Mouse (Mus musculus): ENCODE measurements around the gene Arih2.
A peak's percentile ranks its signal among the peaks of the same experiment; 100 is the strongest.
"Not testable (repeated sequence)": the region's sequence is repeated elsewhere in the genome, so short reads cannot be mapped to it uniquely, and the experiment has no call there.

Arih2 gene

DNA sequence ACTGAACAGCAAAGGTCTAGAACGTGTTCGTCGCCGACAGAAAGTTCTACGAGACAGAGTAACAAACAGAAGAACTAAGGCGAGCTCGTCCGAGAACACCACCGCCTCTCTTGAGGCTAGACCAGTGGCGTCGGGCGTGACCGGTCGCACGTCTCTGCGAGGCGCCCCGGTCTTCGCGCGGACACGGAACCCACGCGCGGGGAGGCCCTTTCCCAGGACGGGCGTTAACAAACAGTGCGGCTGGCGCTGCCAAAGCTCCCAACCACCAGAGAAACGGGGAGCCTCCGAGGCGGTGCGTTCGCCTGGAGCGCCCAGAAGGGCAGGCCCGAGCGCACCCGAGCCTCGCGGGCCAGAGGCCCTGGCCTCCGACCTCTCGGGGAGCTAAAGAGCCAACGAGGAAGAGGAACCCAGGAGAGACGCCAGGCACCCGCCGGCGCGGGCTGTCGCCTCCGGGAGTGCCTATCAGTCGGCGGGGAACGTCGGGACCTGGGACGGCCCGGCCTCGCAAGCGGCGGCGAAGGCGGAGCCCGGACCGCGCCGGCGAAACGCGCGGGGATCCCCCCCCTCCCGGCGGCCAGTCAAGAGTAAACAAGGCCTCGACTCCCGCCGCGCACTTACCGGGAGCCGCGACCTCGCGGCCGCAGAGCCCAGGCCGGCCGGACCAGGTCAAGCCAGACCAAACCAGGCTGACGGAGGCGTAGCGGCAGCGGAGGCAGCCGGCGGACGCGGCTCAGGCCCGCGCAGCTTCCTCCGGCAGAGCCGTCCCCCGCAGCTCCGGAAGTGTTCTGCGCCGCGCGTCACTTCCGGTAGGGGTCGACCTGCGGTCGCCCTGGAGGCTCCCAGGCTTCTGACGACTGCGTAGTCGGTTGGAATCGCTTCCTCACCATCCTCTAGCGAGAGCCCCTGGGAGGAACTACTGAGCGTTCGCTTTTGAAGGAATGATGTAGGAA is at the start of gene Arih2:
Arih2 (minus strand) TSS at position 776 of the 950 bp plus-strand sequence.
- DNase-seq, result peak; percentile 88 to 92

DNA sequence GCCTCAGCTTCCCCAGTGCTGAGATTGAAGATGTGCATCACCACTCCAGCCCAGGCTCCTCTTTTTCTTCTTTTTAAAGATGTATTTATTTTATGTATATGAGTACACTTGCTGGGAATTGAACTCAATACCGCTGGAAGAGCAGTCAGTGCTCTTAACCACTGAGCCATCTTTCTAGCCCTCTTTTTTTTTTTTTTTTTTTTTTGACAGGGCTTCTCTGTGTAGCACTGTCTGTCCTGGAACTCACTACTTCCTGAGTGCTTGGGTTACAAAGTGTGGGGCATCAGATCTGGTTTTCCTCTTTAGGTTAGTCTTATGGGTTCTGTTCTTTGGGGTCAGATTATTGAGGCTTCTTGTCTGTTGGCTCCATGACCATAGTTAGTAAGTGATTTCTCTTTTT is 45.3 kb upstream of the Arih2 start:
- no peak for DNase-seq

DNA sequence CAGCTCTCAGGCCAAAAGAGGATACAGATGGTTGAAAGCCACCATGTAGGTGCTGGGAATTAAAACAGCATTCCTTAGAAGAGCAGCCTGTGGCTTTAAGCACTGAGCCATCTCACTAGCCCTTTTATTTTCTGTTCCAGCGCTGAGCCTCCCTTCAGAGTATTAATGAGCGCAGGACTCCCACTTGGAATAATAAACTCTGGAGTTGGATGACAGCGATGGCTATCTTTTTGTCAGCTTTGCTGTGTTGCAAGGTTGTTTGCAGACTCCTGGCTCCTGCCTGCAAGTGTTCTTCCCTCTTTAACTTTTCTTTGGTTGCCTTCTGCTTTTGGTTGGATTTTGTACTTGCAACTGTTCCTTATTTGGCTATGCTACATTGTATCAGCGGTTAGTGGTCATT is 44.8 kb upstream of the Arih2 start:
- DNase-seq, result no peak

DNA sequence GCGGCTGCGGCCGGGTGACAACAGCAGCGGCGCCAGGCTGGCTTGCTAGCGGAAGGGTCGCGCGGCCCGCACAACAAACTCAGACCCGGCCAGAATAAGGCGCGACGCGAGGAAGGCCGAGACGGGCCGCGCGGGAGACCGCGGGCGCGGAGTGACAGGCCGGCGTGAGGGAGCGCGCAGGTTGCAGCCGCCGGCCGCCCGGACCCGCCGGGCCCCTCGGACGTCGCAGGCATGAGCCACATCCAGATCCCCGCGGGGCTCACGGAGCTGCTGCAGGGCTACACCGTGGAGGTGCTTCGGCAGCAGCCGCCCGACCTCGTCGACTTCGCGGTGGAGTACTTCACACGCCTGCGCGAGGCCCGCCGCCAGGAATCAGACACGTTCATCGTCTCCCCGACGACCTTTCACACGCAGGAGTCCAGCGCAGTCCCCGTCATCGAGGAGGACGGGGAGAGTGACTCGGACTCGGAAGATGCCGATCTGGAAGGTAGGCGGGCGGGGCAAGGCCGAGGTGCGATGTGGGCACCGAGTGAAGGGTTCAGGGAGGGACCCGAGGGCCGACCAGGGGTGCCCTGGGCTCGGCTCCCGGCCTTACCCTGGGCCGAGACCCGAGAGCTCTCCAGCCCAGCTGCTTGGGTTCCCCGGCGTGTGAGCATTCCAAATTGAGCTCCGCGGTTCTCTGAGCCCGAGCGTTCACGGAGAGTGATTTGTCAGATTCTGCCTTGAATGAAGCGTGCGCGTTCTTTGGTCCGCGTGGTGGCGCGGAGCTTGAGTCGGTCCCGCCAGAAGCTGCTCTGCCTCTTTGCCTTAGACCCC is 43.2 kb upstream of the Arih2 start:
- DNase-seq, result peak; percentile 33 to 39

DNA sequence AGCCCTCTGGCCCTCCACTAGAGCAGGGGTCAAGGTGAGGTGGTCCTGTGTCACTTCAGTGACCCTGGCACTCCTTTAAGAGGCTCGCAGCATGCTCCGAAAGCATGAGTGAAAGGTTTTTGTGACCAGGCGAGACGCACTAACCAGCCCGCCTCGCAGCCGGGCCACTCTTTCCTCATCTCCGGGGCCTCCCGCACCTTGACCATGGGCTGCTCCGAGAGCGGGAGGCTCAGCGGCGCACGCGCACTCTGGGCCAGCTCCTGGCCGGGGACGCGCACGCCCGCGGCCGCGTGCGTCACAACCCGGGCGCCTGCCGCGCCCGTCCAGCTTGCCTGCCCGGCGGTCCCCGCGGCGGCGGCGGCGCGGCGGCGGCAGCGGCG is 42.6 kb upstream of the Arih2 start:
- DNase-seq, result peak; percentile 54 to 64

DNA sequence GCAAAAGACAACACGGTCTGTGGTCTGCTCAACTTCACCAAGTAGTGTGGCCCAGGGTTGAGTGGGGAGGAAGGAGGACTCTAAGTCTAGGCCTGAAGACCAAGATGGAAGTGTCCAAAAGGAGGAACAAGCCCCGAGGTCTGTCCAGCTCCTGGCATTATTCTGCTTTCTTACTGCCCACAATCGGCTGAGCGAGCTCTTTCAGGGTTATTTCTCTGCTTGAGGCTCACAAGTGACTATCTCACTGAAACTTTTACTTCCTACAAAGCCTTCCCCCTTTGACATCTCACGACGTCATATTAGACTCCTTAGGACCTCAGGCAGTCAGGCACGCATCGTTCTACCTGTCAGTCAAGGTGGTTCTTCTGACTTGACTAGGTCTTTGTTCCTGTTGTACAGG is 42.2 kb upstream of the Arih2 start:
- no peak for DNase-seq

DNA sequence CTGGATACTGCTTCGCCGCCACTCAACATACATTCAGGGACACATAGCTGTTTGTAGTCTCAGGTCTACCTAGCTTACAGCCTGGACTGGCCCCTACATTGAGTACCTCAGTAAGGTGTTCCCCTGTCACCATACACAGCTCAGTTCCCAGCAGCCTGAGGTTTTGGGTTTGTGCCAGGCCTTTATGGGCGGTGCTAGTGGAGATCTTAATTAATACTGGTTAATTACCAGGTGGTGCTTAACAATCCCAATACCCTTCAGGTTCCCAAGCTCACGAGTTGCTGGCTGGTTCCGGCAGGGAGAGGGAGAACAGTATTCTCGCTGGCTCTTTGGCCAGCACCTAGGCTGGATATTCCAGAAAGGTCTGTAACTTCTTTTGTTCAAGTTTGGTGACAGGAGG is 41.7 kb upstream of the Arih2 start:
- DNase-seq, result no peak

DNA sequence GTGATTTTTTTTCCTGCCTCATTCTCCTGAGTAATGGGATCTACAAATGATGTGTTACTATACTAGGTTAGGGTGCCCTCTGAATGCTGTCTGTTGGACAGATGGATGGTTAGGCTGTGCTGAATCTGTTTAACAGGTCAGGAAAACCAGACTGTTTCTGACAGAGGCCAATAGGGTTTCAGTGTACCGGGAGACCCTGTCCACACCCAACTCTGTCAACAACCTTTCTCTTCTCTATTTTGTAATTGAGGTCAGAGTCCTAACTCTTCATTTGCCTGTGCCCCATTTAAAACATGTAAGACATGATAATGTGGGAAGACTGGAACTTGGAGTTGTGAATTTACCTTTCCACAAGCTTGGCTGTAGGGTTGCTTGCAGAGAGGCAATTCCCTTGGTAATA is 40.8 kb upstream of the Arih2 start:
- DNase-seq, result no peak

DNA sequence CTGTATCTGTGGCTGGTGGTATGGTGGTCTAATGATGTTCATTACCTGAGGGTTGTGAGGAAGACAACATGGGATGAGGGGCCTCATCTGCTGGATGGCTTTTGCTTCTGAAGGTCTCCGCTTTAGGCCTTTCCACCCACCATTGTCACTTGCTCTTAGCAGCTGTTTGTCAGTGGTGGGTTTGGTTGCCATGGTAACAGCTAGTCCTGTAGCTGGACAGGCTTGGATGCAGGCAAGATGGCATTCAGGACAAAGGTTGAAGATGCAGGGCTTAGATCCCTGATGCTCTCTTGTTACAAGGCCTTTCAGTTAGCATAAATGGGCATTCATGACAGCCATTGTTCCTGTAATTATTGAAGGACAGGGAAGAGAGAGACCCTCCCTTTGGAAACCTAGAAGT is 39.9 kb upstream of the Arih2 start, which contains the start of gene Prkar2a:
Prkar2a (plus strand) TSS at position 209 of the 400 bp plus-strand sequence.
- no peak for DNase-seq

DNA sequence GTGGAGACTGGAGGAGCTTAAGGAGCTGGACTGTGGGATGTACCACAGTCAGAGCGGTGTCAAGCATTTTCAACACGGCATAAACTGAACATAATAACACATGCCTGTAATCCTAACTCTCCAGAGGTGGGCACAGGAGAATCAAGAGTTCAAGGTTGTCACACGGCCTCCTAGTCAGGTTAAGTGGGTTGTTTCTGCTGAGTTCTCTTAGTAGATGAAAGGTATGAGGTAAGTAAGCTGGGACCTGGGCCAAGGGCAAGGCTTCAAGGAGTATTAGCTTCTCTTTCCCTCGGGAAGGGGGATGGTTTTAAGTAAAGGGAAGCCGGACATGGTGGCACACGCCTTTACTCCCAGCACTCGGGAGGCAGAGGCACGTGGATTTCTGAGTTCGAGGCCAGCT is 39.3 kb upstream of the Arih2 start:
- DNase-seq, result no peak

DNA sequence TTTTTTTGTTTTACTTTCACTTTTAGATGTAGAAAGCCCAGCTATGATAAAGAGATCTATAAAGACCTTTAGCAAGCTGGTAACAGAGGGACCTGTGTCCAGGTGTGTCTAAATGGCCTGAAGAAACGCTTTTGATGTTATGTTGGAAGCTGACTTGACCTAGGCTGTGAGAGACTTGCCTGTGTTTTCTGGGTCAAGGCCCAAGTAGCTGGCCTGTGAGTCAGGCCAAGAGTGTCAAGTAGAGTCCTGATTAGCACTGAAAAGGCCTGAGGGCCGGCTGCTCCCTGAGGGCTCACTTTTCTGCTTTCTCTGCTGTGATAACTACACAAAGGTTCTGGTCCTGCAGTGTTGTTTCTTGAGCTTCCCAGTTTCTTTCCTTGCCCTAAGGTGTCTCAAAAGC is 38.5 kb upstream of the Arih2 start:
- no peak for DNase-seq

DNA sequence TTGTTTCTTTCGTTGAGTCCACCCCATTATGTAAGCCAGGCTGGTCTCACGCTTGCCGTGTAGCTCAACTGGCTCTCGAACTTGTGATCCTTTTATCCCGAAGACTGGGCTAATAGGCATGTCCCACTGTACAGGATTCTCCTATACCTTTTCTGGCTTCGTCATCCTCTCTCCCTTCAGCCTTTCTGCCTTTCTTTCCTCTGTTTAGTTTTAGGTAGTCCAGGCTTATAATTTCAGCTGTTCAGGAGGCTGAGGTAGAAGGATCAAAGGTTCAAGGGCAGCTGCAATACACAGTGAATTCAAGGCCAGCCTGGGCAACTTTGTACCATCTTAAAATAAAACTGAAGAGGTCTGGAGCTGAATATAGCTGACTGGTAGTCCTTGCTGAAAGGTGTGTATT is 38.0 kb upstream of the Arih2 start:
- DNase-seq, result no peak

DNA sequence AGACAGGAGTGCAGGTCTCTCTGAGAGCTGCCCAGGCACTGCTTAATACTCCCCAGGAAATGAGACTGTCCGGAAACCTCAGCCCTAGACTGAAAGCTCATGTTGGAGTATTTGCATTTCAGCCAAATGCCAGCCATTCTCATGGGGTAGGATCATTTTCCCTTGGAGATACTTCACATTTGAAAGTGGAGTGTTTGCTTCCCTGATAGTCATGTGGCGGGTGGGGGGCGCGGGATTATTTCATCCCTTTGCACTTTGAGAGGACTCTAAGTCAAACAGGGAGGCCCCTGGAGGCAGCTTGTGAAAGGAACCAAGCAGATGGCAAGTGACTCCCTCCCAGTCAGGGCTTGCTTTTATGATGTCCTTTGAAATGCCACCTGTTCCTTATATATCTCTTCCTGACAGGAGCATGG is 37.3 kb upstream of the Arih2 start:
- DNase-seq, result no peak

DNA sequence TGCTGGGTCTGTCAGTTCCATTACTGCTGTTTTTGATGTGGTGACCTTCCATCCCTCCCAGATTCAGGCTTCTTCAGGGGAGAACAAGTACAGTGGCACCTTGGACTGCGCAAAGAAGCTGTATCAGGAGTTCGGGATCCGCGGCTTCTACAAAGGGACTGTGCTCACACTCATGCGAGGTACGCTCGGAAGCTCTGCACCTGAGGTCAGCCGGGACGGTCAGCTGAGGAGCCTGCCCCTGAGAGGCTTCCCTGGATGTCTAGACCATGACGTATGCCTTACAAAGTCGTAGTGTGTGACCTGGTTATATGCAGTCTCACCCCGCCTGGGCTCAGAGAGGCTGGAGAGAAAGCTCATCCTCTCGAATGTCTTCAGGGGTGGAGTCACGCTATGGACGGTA is 30.8 kb upstream of the Arih2 start:
- no peak for DNase-seq

DNA sequence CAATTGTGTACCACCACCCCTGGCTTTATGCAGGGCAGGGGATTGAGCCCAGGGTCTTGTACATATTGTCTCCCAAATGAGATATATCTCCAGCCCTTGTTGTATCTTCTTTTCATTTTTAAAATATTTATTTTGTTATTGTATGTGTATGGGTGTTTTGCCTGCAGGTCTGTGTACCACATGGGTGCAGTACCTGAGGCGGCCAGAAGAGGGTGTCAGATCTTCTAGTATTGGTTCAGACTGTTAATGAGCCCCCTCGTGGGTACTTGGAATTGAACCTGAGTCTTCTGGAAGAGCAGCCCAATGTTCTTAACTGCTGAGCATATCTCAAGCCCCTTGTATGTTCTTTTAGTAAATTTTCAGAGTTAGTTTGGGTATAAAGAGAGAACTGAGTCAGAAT is 24.0 kb upstream of the Arih2 start:
- peak; percentile 11 to 21 for DNase-seq

DNA sequence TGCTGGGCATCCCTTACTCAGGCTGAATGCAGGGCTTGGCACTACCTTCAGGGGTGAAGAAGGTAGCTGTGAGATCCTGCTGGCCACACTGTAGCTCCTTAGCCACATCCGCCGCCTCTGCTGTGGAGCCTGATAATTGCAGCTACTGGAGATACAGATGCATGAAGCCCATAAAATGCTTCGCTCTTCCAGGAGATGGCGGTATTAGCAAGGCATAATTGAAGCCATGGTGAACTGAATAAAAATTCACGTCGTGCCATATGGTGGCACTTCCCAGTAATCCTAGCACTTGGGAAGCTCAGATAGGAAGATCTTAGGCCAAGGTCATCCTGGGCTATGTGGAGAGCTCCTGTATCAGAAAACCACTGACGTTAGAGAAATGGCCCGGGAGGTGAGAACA is 20.7 kb upstream of the Arih2 start:
- no peak for DNase-seq

DNA sequence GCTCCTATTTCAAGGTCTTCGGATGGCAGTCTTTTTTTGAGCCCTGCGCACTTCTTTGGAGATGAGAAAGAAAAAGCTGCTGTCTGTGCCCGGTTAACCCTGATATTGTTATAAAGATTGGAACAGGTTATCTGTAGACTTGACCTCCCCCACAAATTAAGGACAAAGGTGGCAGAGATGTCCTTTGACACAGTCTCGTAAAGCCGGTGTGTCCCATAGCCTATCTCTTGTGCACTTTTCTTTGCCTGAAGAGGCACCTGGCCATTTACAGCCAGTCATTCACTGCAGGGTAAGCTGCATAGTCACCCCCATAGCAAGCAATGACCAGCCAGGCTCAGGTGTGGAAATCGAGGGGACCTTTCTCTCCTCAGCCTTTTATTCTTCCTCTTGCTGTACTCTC is 13.5 kb upstream of the Arih2 start:
- no peak for DNase-seq

DNA sequence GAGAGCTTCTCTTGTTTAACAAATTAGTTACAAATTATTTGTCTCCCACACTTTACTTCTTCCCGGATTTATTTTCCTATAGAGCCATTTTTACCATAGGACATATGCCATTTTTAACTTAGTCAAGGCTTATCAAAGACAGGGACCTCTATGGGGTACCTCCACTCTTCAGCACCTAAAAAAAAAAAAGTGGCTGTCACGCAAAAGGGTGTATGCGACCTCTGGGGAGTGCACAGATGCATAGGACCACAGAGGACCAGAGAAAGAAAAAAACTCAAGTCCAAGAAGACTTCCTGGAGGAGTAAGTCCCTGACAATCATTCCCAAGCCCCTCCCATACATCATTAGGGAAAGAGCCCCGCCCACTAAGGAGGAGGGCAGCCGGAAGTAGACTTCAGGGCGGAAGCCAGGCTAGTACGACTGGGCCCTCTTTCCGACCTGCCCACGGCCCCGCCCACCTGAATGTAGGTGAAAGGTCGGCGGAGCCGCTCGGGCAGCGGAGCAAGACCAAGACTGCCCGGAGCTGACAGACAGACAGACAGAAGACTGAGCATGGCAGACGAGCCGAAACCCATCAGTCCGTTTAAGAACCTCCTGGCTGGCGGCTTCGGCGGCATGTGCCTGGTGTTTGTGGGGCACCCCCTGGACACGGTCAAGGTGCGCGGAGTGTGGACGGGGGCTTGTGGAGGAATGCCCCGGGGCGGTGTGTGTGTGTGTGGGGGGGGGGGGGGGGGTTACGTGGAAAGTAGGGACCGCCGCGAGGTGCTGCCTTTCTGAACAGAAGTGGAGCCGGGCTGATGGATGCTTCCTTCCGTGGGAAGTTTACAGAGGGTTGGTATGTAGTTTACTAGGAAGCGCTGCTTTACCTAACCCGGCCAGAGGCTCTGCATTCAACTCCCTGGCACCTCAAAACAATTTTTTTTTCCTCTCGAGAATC is 12.8 kb upstream of the Arih2 start, which contains the start of gene Slc25a20:
Slc25a20 (plus strand) TSS at position 412 of the 936 bp plus-strand sequence.
- peak; percentile 77 to 83 for DNase-seq

DNA sequence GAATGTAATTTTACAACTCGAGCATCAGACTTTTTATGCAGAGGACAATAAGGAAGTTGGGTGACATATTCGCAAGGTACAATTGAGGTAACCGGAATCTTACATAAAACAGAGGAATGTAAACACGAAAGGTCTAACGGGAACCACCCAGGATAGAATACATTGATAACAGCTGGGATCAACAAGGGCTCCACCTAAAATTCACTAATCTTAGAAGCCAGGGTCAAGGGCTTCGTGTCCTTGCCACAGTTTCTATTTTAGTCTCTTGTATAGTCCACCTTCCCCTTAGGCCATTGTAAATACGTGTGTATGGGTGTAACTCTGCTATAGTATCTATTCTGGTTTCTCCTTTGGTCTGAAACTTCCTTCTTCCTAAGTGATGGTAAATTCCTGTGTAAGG is 6.7 kb upstream of the Arih2 start:
- DNase-seq, result not testable (repeated sequence)

DNA sequence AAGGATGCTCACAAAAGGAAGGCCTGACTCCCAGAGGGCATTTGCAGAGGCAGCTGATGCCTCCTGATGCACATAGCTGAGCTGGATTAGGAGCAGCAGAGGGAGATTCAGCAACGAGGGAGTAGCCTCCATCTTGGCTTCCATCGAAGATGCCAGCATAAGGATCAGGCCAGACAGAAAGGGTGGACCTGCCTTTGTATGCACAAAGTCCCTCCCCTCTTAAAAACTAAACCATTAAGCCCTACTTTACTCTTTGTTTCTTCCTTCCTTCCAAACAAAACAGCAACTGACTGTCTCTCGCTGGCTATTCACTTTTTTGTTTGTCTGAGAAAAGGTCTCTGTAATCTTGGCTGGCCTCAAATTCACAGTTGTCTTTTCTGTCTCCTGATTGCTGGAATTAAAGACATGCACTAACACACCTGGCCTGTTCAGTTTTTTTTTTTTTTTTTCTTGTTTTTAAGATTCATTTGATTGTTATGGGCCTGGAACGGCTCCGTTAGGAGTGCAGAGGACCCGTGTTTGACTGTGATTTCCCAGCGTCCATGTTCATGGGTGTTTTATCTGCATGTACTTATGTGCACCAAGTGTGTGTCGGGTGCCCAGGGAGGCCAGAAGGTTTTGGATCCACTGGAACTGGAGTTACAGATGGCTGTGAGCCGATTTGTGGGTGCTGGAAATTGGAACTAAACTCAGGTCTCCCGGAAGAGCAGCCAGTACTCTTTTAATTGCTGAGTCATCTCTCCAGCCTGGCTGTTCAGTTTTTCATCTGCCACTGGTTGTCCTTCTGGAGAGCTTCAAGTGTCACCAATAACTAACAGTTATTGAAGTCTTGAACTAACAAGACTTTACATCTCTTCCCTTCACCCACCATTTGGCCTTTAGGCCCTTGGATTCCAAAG is 5.6 kb upstream of the Arih2 start:
- no peak for DNase-seq

Measured in thymus, postnatal 36 days (tissue).